Mouse (Mus musculus): ENCODE measurements around the gene B3gnt3. TPM values are rescaled to one million over a fixed set of nuclear protein-coding genes. Genes with fewer than 3 reads are reported as not detected.
"Not testable (repeated sequence)": the region's sequence is repeated elsewhere in the genome, so short reads cannot be mapped to it uniquely, and the experiment has no call there.

The B3gnt3 gene
- 0.51 and 0.64 TPM in 2 replicates for polyA plus RNA-seq (2014; fragmentation: Nextera tagmentation; extraction: Ambion mirVana)

DNA sequence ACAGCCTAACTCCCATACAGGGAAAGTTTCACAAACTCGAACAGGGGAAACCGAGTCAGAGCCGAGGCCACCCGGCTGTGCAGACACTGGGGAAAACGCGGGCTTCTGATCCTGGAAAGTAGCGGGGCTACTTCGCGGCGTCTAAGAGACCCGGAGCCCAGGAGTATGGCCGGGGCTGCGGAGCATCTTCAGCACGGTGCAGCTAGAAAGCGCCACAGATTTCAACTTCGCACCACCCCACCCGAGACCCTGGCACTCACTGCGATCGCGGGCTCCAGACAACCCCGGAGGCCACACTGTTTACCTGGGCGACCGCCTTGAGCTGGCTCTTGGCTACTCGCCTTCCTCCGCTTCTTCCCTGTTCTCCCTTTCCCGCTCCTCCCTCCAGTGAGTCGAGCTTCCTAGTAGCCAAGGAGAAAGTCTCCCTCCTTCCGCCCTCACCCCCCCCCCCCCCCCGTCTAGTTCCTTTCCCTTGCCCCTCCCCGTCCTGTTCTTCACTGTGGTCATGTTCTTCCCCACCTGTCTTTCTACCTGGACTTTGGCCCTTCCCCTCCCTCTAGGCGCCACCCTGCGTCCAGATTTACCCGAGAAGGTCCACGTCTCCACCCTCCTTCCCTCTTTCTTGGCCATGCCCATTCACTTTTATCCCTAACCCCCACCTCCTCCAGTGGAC is at the start of gene B3gnt3:
B3gnt3 (minus strand) TSS at position 376 of the 673 bp plus-strand sequence.
- H3K4me2 ChIP-seq (ENCODE audit: low read depth, low read length, severe bottlenecking) = no peak within 1 kb of the TSS
- DNase-seq (ENCODE audit: low spot score) (no peak), ATAC-seq (replicated peaks; ENCODE audit: low FRiP score) (no peak)
- 0 out of 2 replicates have a peak, but pooled peaks cover 2% of the 10 kb centered on the region for H3K4me1 ChIP-seq (replicated peaks; ENCODE audit: control insufficient read depth, insufficient read depth, low read length)
- H3K9ac ChIP-seq (ENCODE audit: low read length) = no peak within 1 kb of the TSS
- no peak within 1 kb of the TSS for H3K27ac ChIP-seq (ENCODE audit: low read depth, low read length)
- no peaks in the 10 kb centered on the region for H3K36me3 ChIP-seq (ENCODE audit: control insufficient read depth, insufficient read depth, low read length)
- H3K27me3 ChIP-seq (ENCODE audit: control insufficient read depth, insufficient read depth, low read length) = peaks cover 34% of the 10 kb centered on the region
- H3K9me3 ChIP-seq (ENCODE audit: control insufficient read depth, low read length) = no peaks in the 10 kb centered on the region
- WGBS = 24% methylated on average over 33 of the region's 34 CpGs
- H3K4me3 ChIP-seq (ENCODE audit: low read depth, low read length) = no peak within 1 kb of the TSS

- H3K4me3 ChIP-seq (ENCODE audit: low read depth, low read length); H3K36me3 ChIP-seq (ENCODE audit: control insufficient read depth, insufficient read depth, low read length); H3K4me1 ChIP-seq (replicated peaks; ENCODE audit: control insufficient read depth, insufficient read depth, low read length); H3K27ac ChIP-seq (ENCODE audit: low read depth, low read length); ATAC-seq (replicated peaks; ENCODE audit: low FRiP score); H3K27me3 ChIP-seq (ENCODE audit: control insufficient read depth, insufficient read depth, low read length); H3K9me3 ChIP-seq (ENCODE audit: control insufficient read depth, low read length); H3K9ac ChIP-seq (ENCODE audit: low read length); H3K4me2 ChIP-seq (ENCODE audit: low read depth, low read length, severe bottlenecking): not testable (repeated sequence)
- peak; percentile 38 for DNase-seq (ENCODE audit: low spot score)
- 80% methylated on average over 6 of the region's 6 CpGs for WGBS
Measured at GRCm38 (mm10) chr8:71749321-71750075, 47.9 kb upstream of the B3gnt3 start.

DNA sequence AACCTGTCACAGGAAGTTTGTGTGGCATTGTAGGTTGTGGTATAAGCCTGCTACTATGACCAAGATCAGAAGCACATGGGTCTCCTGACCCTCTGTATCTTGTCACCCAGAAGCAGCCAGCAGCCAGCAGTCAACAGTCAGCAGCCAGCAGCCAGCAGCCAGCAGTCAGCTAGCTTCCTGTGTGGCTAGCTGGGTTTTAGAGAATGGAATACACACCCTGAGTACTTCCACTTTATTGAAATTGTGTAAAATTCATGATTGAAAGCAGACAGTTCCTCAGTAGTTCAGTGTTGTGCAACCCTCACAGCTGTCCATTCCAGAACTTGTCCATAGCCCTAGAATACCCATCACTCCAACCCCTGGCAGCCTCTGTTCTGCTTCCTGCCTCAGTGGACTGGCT is 45.5 kb upstream of the B3gnt3 start:
- H3K4me3 ChIP-seq (ENCODE audit: low read depth, low read length); H3K4me2 ChIP-seq (ENCODE audit: low read depth, low read length, severe bottlenecking); H3K27ac ChIP-seq (ENCODE audit: low read depth, low read length); H3K9me3 ChIP-seq (ENCODE audit: control insufficient read depth, low read length); ATAC-seq (replicated peaks; ENCODE audit: low FRiP score); H3K9ac ChIP-seq (ENCODE audit: low read length); H3K27me3 ChIP-seq (ENCODE audit: control insufficient read depth, insufficient read depth, low read length); H3K4me1 ChIP-seq (replicated peaks; ENCODE audit: control insufficient read depth, insufficient read depth, low read length); H3K36me3 ChIP-seq (ENCODE audit: control insufficient read depth, insufficient read depth, low read length): not testable (repeated sequence)
- peak; percentile 16 for DNase-seq (ENCODE audit: low spot score)

DNA sequence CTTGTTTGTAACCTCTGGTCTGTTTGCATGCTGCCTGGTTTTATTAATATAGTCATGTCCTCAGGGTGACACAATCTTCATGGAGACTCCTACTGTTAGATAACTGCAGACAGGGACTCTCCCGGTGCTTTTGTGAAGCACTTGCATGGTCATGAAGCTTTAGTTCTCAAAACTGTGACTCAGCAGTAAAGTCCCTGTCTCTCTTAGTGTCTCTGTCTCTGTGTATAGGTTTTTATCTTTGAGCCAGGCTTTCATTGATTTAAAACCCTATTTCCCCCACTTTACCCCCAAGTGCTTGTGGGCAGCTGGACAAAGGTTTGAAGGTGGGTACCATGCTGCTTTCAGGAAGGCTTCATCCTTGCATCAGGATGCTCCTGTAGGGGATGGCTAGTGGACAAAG is 43.7 kb upstream of the B3gnt3 start:
- Histone ChIP-seq H3K4me3 (ENCODE audit: low read depth, low read length) (no peak overlapping the region), H3K9ac (ENCODE audit: low read length) (no peak overlapping the region), H3K9me3 (ENCODE audit: control insufficient read depth, low read length) (no peaks in the 10 kb centered on the region), H3K27ac (ENCODE audit: low read depth, low read length) (no peak overlapping the region), H3K4me2 (ENCODE audit: low read depth, low read length, severe bottlenecking) (no peak overlapping the region), H3K36me3 (ENCODE audit: control insufficient read depth, insufficient read depth, low read length) (no peaks in the 10 kb centered on the region), H3K4me1 (replicated peaks; ENCODE audit: control insufficient read depth, insufficient read depth, low read length) (peaks cover 3% of the 10 kb centered on the region; the same call in 1 of the 2 replicates), H3K27me3 (ENCODE audit: control insufficient read depth, insufficient read depth, low read length) (no peaks in the 10 kb centered on the region)
- peak; percentile 41 for DNase-seq (ENCODE audit: low spot score)
- WGBS = 82% methylated on average over 1 of the region's 1 CpGs
- no peak for ATAC-seq (replicated peaks; ENCODE audit: low FRiP score)

- no peak overlapping the region for H3K4me2 ChIP-seq (ENCODE audit: low read depth, low read length, severe bottlenecking)
- no peak overlapping the region for H3K9ac ChIP-seq (ENCODE audit: low read length)
- H3K36me3 ChIP-seq (ENCODE audit: control insufficient read depth, insufficient read depth, low read length) = no peaks in the 10 kb centered on the region
- H3K4me3 ChIP-seq (ENCODE audit: low read depth, low read length) = no peak overlapping the region
- ATAC-seq (replicated peaks; ENCODE audit: low FRiP score) = no peak
- H3K9me3 ChIP-seq (ENCODE audit: control insufficient read depth, low read length) = no peaks in the 10 kb centered on the region
- peaks cover 3% of the 10 kb centered on the region; the same call in 1 of the 2 replicates for H3K4me1 ChIP-seq (replicated peaks; ENCODE audit: control insufficient read depth, insufficient read depth, low read length)
- 68% methylated on average over 2 of the region's 2 CpGs for WGBS
- H3K27ac ChIP-seq (ENCODE audit: low read depth, low read length) = no peak overlapping the region
- DNase-seq (ENCODE audit: low spot score) = peak; percentile 39
- no peaks in the 10 kb centered on the region for H3K27me3 ChIP-seq (ENCODE audit: control insufficient read depth, insufficient read depth, low read length)
Measured at GRCm38 (mm10) chr8:71742783-71743182, 41.2 kb upstream of the B3gnt3 start.

DNA sequence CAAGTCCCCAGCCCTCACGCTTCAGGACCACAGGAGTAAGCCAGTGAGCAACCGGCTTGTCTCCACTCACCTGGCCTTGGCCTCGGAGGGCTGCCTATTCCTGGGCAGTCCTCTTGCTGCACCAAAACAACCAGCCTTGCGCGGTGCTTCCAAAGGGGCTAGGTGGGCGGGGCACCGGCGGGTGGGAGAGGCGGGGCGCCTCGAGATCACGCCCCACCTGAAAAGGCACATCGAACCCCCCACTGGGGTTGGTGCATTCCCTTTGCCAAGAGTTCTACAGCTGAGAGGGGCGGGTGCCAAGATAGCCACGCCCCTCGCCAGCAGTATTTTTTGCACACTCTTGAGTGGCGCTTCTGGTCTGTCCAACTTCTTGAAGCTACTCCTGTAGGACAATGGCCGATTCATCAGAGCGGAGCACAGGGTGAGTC is 40.1 kb upstream of the B3gnt3 start:
- H3K9me3 ChIP-seq (ENCODE audit: control insufficient read depth, low read length) = no peaks in the 10 kb centered on the region
- 4% methylated on average over 19 of the region's 19 CpGs for whole genome bisulfite sequencing
- DNase-seq (ENCODE audit: low spot score) = peak; percentile 53
- peak; percentile 71 for ATAC-seq (replicated peaks; ENCODE audit: low FRiP score)
- peak overlapping the region; percentile 38 for H3K4me2 ChIP-seq (ENCODE audit: low read depth, low read length, severe bottlenecking)
- no peak overlapping the region for H3K27ac ChIP-seq (ENCODE audit: low read depth, low read length)
- H3K36me3 ChIP-seq (ENCODE audit: control insufficient read depth, insufficient read depth, low read length) = no peaks in the 10 kb centered on the region
- H3K4me3 ChIP-seq (ENCODE audit: low read depth, low read length) = peak overlapping the region; percentile 14; the same call in 1 of the 2 replicates
- H3K9ac ChIP-seq (ENCODE audit: low read length) = no peak overlapping the region
- no peaks in the 10 kb centered on the region for H3K27me3 ChIP-seq (ENCODE audit: control insufficient read depth, insufficient read depth, low read length)
- peaks cover 3% of the 10 kb centered on the region; the same call in 1 of the 2 replicates for H3K4me1 ChIP-seq (replicated peaks; ENCODE audit: control insufficient read depth, insufficient read depth, low read length)

DNA sequence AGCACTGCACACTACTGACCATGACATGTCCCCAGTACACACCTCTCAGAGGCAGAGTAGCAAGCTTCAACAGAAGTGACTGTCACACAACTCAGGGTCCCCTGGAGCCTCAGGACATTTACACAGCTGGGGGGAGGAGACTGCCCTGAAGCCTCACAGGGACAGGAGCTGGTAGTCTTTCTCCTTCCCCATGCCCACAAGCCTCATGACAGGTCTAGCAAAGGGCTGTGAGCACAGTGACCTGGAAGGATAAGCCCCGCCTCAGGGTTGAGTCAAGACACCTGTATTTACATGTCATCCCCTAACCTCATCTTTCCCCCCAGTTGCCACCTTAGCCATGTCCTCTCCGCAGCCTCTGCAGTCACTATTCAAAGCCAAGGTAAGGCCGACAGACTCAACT is 39.6 kb upstream of the B3gnt3 start:
- H3K9ac ChIP-seq (ENCODE audit: low read length) = no peak overlapping the region
- no peak overlapping the region for H3K4me3 ChIP-seq (ENCODE audit: low read depth, low read length)
- 31% methylated on average over 3 of the region's 3 CpGs for WGBS
- H3K27ac ChIP-seq (ENCODE audit: low read depth, low read length) = no peak overlapping the region
- no peaks in the 10 kb centered on the region for H3K27me3 ChIP-seq (ENCODE audit: control insufficient read depth, insufficient read depth, low read length)
- H3K9me3 ChIP-seq (ENCODE audit: control insufficient read depth, low read length) = no peaks in the 10 kb centered on the region
- peaks cover 3% of the 10 kb centered on the region; the same call in 1 of the 2 replicates for H3K4me1 ChIP-seq (replicated peaks; ENCODE audit: control insufficient read depth, insufficient read depth, low read length)
- DNase-seq (ENCODE audit: low spot score) (peak; percentile 56), ATAC-seq (replicated peaks; ENCODE audit: low FRiP score) (0 out of 2 replicates have a peak, but pooled peaks have one; percentile 10)
- peak overlapping the region; percentile 38 for H3K4me2 ChIP-seq (ENCODE audit: low read depth, low read length, severe bottlenecking)
- no peaks in the 10 kb centered on the region for H3K36me3 ChIP-seq (ENCODE audit: control insufficient read depth, insufficient read depth, low read length)

GRCm38 (mm10) chr8:71738316-71738715 is 36.7 kb upstream of the B3gnt3 start:
- H3K9me3 ChIP-seq (ENCODE audit: control insufficient read depth, low read length); H3K36me3 ChIP-seq (ENCODE audit: control insufficient read depth, insufficient read depth, low read length); H3K27me3 ChIP-seq (ENCODE audit: control insufficient read depth, insufficient read depth, low read length); H3K27ac ChIP-seq (ENCODE audit: low read depth, low read length); DNase-seq (ENCODE audit: low spot score); ATAC-seq (replicated peaks; ENCODE audit: low FRiP score); H3K4me2 ChIP-seq (ENCODE audit: low read depth, low read length, severe bottlenecking); H3K4me3 ChIP-seq (ENCODE audit: low read depth, low read length); H3K9ac ChIP-seq (ENCODE audit: low read length); H3K4me1 ChIP-seq (replicated peaks; ENCODE audit: control insufficient read depth, insufficient read depth, low read length): not testable (repeated sequence)
